Mouse (Mus musculus): ENCODE measurements around the gene Tbc1d12.

GRCm38 (mm10) chr19:38833224-38833623, 3.2 kb upstream of the Tbc1d12 start:
- TF ChIP-seq CTCF (IDR thresholded peaks at IDR 0.05; ENCODE audit: borderline replicate concordance, extremely low read depth, insufficient read depth, insufficient read length): no peak
- no peak for TF ChIP-seq POLR2A (IDR thresholded peaks at IDR 0.05; ENCODE audit: borderline replicate concordance, extremely low read depth, insufficient read depth, insufficient read length, poor library complexity, severe bottlenecking)

Measured in brain, embryonic 14.5 days (tissue).